Mouse (Mus musculus): ENCODE measurements at regions not wholly inside any gene's neighbourhood (a gene's known extent, or its start where the extent isn't known, plus 50 kb on each side); places are given as distances from the start of the nearest gene placed in this dataset.

GRCm38 (mm10) chr13:58476033-58476830 is 73.1 kb upstream of the Hnrnpk start:
- ATAC-seq (replicated peaks; ENCODE audit: low FRiP score, low TSS enrichment, low read depth): no peak
- H3K36me3 ChIP-seq (ENCODE audit: control insufficient read depth, insufficient read depth, low read length): no peaks in the 10 kb centered on the region
- H3K27me3 ChIP-seq (replicated peaks; ENCODE audit: control insufficient read depth, insufficient read depth, low read length): peaks cover 19% of the 10 kb centered on the region
- H3K4me2 ChIP-seq (ENCODE audit: low read length): no peak overlapping the region
- H3K9ac ChIP-seq (ENCODE audit: low read length): no peak overlapping the region
- DNase-seq (ENCODE audit: low spot score): no peak
- H3K4me1 ChIP-seq (replicated peaks; ENCODE audit: control insufficient read depth, insufficient read depth, low read length): no peaks in the 10 kb centered on the region
- no peak overlapping the region for H3K4me3 ChIP-seq (ENCODE audit: low read depth, low read length)
- H3K9me3 ChIP-seq (ENCODE audit: control insufficient read depth, low read length): no peaks in the 10 kb centered on the region
- no peak overlapping the region for H3K27ac ChIP-seq (ENCODE audit: low read depth)
- WGBS: 35% methylated on average over 7 of the region's 9 CpGs

GRCm38 (mm10) chr13:58475495-58475894 is 72.4 kb upstream of the Hnrnpk start:
- Histone ChIP-seq H3K27ac (ENCODE audit: low read depth) (no peak overlapping the region), H3K9me3 (ENCODE audit: control insufficient read depth, low read length) (no peaks in the 10 kb centered on the region), H3K9ac (ENCODE audit: low read length) (no peak overlapping the region), H3K27me3 (replicated peaks; ENCODE audit: control insufficient read depth, insufficient read depth, low read length) (peaks cover 26% of the 10 kb centered on the region), H3K4me3 (ENCODE audit: low read depth, low read length) (no peak overlapping the region), H3K4me2 (ENCODE audit: low read length) (no peak overlapping the region), H3K4me1 (replicated peaks; ENCODE audit: control insufficient read depth, insufficient read depth, low read length) (no peaks in the 10 kb centered on the region), H3K36me3 (ENCODE audit: control insufficient read depth, insufficient read depth, low read length) (no peaks in the 10 kb centered on the region)
- 46% methylated on average over 6 of the region's 6 CpGs for WGBS
- ATAC-seq (replicated peaks; ENCODE audit: low FRiP score, low TSS enrichment, low read depth) (no peak), DNase-seq (ENCODE audit: low spot score) (no peak)

GRCm38 (mm10) chr13:58472455-58472854 is 69.3 kb upstream of the Hnrnpk start:
- Histone ChIP-seq H3K9me3 (ENCODE audit: control insufficient read depth, low read length) (0 out of 2 replicates have a peak, but pooled peaks cover 2% of the 10 kb centered on the region), H3K4me2 (ENCODE audit: low read length) (no peak overlapping the region), H3K4me3 (ENCODE audit: low read depth, low read length) (no peak overlapping the region), H3K27me3 (replicated peaks; ENCODE audit: control insufficient read depth, insufficient read depth, low read length) (peaks cover 27% of the 10 kb centered on the region), H3K9ac (ENCODE audit: low read length) (no peak overlapping the region), H3K36me3 (ENCODE audit: control insufficient read depth, insufficient read depth, low read length) (no peaks in the 10 kb centered on the region), H3K4me1 (replicated peaks; ENCODE audit: control insufficient read depth, insufficient read depth, low read length) (no peaks in the 10 kb centered on the region), H3K27ac (ENCODE audit: low read depth) (no peak overlapping the region)
- 83% methylated on average over 14 of the region's 14 CpGs for WGBS
- DNase-seq (ENCODE audit: low spot score) (no peak), ATAC-seq (replicated peaks; ENCODE audit: low FRiP score, low TSS enrichment, low read depth) (no peak)

GRCm38 (mm10) chr13:58471704-58472103 is 68.6 kb upstream of the Hnrnpk start:
- peak overlapping the region; percentile 40 for H3K4me2 ChIP-seq (ENCODE audit: low read length)
- H3K27me3 ChIP-seq (replicated peaks; ENCODE audit: control insufficient read depth, insufficient read depth, low read length): peaks cover 27% of the 10 kb centered on the region
- 0 out of 2 replicates have a peak overlapping the region, but pooled peaks have one; percentile 10 for H3K4me3 ChIP-seq (ENCODE audit: low read depth, low read length)
- H3K9ac ChIP-seq (ENCODE audit: low read length): no peak overlapping the region
- no peaks in the 10 kb centered on the region for H3K36me3 ChIP-seq (ENCODE audit: control insufficient read depth, insufficient read depth, low read length)
- DNase-seq (ENCODE audit: low spot score) (peak; percentile 69), ATAC-seq (replicated peaks; ENCODE audit: low FRiP score, low TSS enrichment, low read depth) (no peak)
- H3K27ac ChIP-seq (ENCODE audit: low read depth): no peak overlapping the region
- H3K9me3 ChIP-seq (ENCODE audit: control insufficient read depth, low read length): 0 out of 2 replicates have a peak, but pooled peaks cover 2% of the 10 kb centered on the region
- no peaks in the 10 kb centered on the region for H3K4me1 ChIP-seq (replicated peaks; ENCODE audit: control insufficient read depth, insufficient read depth, low read length)
- 10% methylated on average over 16 of the region's 16 CpGs for WGBS

- Histone ChIP-seq H3K4me2 (ENCODE audit: low read length) (no peak overlapping the region), H3K27ac (ENCODE audit: low read depth) (no peak overlapping the region), H3K27me3 (replicated peaks; ENCODE audit: control insufficient read depth, insufficient read depth, low read length) (peaks cover 27% of the 10 kb centered on the region), H3K9me3 (ENCODE audit: control insufficient read depth, low read length) (0 out of 2 replicates have a peak, but pooled peaks cover 2% of the 10 kb centered on the region), H3K4me1 (replicated peaks; ENCODE audit: control insufficient read depth, insufficient read depth, low read length) (no peaks in the 10 kb centered on the region), H3K36me3 (ENCODE audit: control insufficient read depth, insufficient read depth, low read length) (no peaks in the 10 kb centered on the region), H3K9ac (ENCODE audit: low read length) (no peak overlapping the region), H3K4me3 (ENCODE audit: low read depth, low read length) (no peak overlapping the region)
- DNase-seq (ENCODE audit: low spot score) (no peak), ATAC-seq (replicated peaks; ENCODE audit: low FRiP score, low TSS enrichment, low read depth) (no peak)
- 23% methylated on average over 6 of the region's 6 CpGs for WGBS
Observed at GRCm38 (mm10) chr13:58469731-58470130, 66.6 kb upstream of the Hnrnpk start.

- DNase-seq (ENCODE audit: low spot score) (no peak), ATAC-seq (replicated peaks; ENCODE audit: low FRiP score, low TSS enrichment, low read depth) (no peak)
- H3K9ac ChIP-seq (ENCODE audit: low read length): no peak overlapping the region
- H3K27me3 ChIP-seq (replicated peaks; ENCODE audit: control insufficient read depth, insufficient read depth, low read length): peaks cover 16% of the 10 kb centered on the region
- no peaks in the 10 kb centered on the region for H3K36me3 ChIP-seq (ENCODE audit: control insufficient read depth, insufficient read depth, low read length)
- H3K9me3 ChIP-seq (ENCODE audit: control insufficient read depth, low read length): 0 out of 2 replicates have a peak, but pooled peaks cover 2% of the 10 kb centered on the region
- H3K4me3 ChIP-seq (ENCODE audit: low read depth, low read length): no peak overlapping the region
- H3K4me2 ChIP-seq (ENCODE audit: low read length): no peak overlapping the region
- no peaks in the 10 kb centered on the region for H3K4me1 ChIP-seq (replicated peaks; ENCODE audit: control insufficient read depth, insufficient read depth, low read length)
- H3K27ac ChIP-seq (ENCODE audit: low read depth): no peak overlapping the region
- 82% methylated on average over 10 of the region's 10 CpGs for WGBS
Observed at GRCm38 (mm10) chr13:58467097-58467642, 64.0 kb upstream of the Hnrnpk start.

- Histone ChIP-seq H3K9me3 (ENCODE audit: control insufficient read depth, low read length) (0 out of 2 replicates have a peak, but pooled peaks cover 2% of the 10 kb centered on the region), H3K27ac (ENCODE audit: low read depth) (no peak overlapping the region), H3K4me2 (ENCODE audit: low read length) (no peak overlapping the region), H3K4me3 (ENCODE audit: low read depth, low read length) (no peak overlapping the region), H3K36me3 (ENCODE audit: control insufficient read depth, insufficient read depth, low read length) (no peaks in the 10 kb centered on the region), H3K27me3 (replicated peaks; ENCODE audit: control insufficient read depth, insufficient read depth, low read length) (0 out of 2 replicates have a peak, but pooled peaks cover under 1% of the 10 kb centered on the region), H3K4me1 (replicated peaks; ENCODE audit: control insufficient read depth, insufficient read depth, low read length) (no peaks in the 10 kb centered on the region), H3K9ac (ENCODE audit: low read length) (no peak overlapping the region)
- no peak for ATAC-seq (replicated peaks; ENCODE audit: low FRiP score, low TSS enrichment, low read depth)
- DNase-seq (ENCODE audit: low spot score): no peak
- WGBS: 76% methylated on average over 13 of the region's 13 CpGs
Observed at GRCm38 (mm10) chr13:58465206-58466104, 62.3 kb upstream of the Hnrnpk start.

All from intestine, embryonic 14.5 days (tissue).